In the genomic region with DNA sequence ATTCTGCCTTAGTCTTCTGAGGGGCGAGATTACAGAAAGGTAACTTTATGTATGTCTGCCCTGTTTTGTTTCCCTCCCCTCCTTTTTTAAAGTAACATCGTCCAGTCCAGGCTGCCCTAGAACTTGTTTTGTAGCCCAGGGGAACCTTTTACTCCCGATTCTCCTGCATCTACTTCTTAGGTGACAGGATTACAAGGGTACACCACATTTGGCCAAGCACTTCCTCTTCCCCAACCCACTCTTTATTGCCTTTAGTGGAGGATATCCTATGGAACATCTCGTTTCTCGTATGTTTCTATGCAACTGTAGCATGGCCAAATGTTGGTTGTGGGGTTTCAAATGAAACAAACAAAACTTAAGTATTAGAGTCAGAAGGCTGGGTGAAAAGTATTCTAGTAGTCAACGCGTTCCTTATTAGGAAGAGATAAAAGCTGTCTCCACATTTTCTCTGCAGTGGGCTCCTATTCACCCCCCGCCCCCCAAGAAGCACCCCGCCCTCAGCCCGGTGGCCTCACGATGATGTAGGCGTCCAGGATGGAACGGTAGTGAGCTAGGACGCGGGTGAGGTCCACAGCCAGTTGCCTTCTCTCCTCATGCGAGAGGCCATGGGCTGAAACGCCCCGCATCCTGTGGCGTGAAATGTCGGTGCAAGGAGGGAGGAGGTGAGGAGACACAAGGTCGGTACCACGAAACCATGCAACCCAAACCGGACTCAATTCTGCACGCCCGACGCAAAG, we compare ENCODE assay signal across 8 mouse cellular contexts. TPM values are rescaled to one million over a fixed set of nuclear protein-coding genes. Genes with fewer than 3 reads are reported as not detected.
DNase-seq lines count a peak whose midpoint lies in the region; ATAC-seq and TF ChIP-seq lines count a peak whose summit lies in the region.

No protein-coding gene starts in this region.

- H3K9ac ChIP-seq in lung, embryonic 15.5 days: peak overlapping the region; percentile 96
- peak overlapping the region; percentile 93 for H3K9ac ChIP-seq in embryonic facial prominence, embryonic 14.5 days (ENCODE audit: low read depth, low read length)
- peak overlapping the region; percentile 61 for H3K9ac ChIP-seq in limb, embryonic 11.5 days (ENCODE audit: low read length)

- H3K4me2 ChIP-seq in lung, embryonic 15.5 days: peak overlapping the region; percentile 68
- H3K4me2 ChIP-seq in embryonic facial prominence, embryonic 14.5 days (ENCODE audit: low read depth, low read length): peak overlapping the region; percentile 88
- peak overlapping the region; percentile 69 for H3K4me2 ChIP-seq in limb, embryonic 11.5 days (ENCODE audit: low read depth, severe bottlenecking)

- ATAC-seq in lung, embryonic 15.5 days (ENCODE audit: borderline replicate concordance, extremely low read depth, low FRiP score, low TSS enrichment): peak; percentile 50
- peak; percentile 10 for ATAC-seq in embryonic facial prominence, embryonic 14.5 days (ENCODE audit: low read depth)
- ATAC-seq in limb, embryonic 11.5 days (ENCODE audit: insufficient number of reproducible peaks, low FRiP score, low TSS enrichment, low read depth): peak; percentile 53

- no peaks in the 10 kb centered on the region for H3K9me3 ChIP-seq in lung, embryonic 15.5 days
- no peaks in the 10 kb centered on the region for H3K9me3 ChIP-seq in embryonic facial prominence, embryonic 14.5 days (ENCODE audit: control insufficient read depth, low read length)
- no peaks in the 10 kb centered on the region for H3K9me3 ChIP-seq in limb, embryonic 11.5 days (ENCODE audit: control insufficient read depth, low read length)

- H3K27me3 ChIP-seq in lung, embryonic 15.5 days: no peaks in the 10 kb centered on the region
- H3K27me3 ChIP-seq in embryonic facial prominence, embryonic 14.5 days (replicated peaks; ENCODE audit: control insufficient read depth, insufficient read depth, low read length): no peaks in the 10 kb centered on the region
- no peaks in the 10 kb centered on the region for H3K27me3 ChIP-seq in limb, embryonic 11.5 days (ENCODE audit: control insufficient read depth, insufficient read depth, low read length)

- DNase-seq in lung, postnatal 14 days: no peak
- DNase-seq in embryonic facial prominence, embryonic 14.5 days (ENCODE audit: low spot score): no peak
- DNase-seq in limb, embryonic 11.5 days (ENCODE audit: low spot score): no peak
- DNase-seq in adipocyte (ENCODE audit: low spot score): no peak
- DNase-seq in layer of hippocampus, postnatal 10 days (ENCODE audit: low spot score in 2 of 2): no peak
- DNase-seq in thymus, postnatal 10 days (ENCODE audit: low spot score in 2 of 2): no peak

- peaks cover 30% of the 10 kb centered on the region for H3K4me1 ChIP-seq in lung, embryonic 15.5 days
- peaks cover 11% of the 10 kb centered on the region; the same call in 1 of the 2 replicates for H3K4me1 ChIP-seq in embryonic facial prominence, embryonic 14.5 days (ENCODE audit: control insufficient read depth, insufficient read depth, low read length)
- peaks cover 8% of the 10 kb centered on the region; the same call in 1 of the 2 replicates for H3K4me1 ChIP-seq in limb, embryonic 11.5 days (ENCODE audit: control insufficient read depth, insufficient read depth, low read length)
- peaks cover 5% of the 10 kb centered on the region for H3K4me1 ChIP-seq in olfactory bulb, adult 2 months (ENCODE audit: control insufficient read depth, insufficient read depth, low read length)

- H3K36me3 ChIP-seq in lung, embryonic 15.5 days: peaks cover 53% of the 10 kb centered on the region
- peaks cover 56% of the 10 kb centered on the region for H3K36me3 ChIP-seq in embryonic facial prominence, embryonic 14.5 days (ENCODE audit: control insufficient read depth, insufficient read depth, low read length)
- peaks cover 22% of the 10 kb centered on the region for H3K36me3 ChIP-seq in limb, embryonic 11.5 days (ENCODE audit: control insufficient read depth, insufficient read depth, low read length)

- no peak for TF ChIP-seq CTCF in olfactory bulb, adult 2 months (IDR thresholded peaks at IDR 0.05; ENCODE audit: insufficient read depth, low read depth, low read length)

- H3K27ac ChIP-seq in lung, embryonic 15.5 days: peak overlapping the region; percentile 74
- peak overlapping the region; percentile 84 for H3K27ac ChIP-seq in embryonic facial prominence, embryonic 14.5 days (replicated peaks; ENCODE audit: low read depth, low read length)
- H3K27ac ChIP-seq in limb, embryonic 11.5 days (replicated peaks; ENCODE audit: low read depth, low read length): no peak overlapping the region
- H3K27ac ChIP-seq in olfactory bulb, adult 2 months (ENCODE audit: insufficient read depth, low read depth, low read length): peak overlapping the region; percentile 68; the same call in 1 of the 2 replicates

- H3K4me3 ChIP-seq in lung, embryonic 15.5 days: peak overlapping the region; percentile 93
- peak overlapping the region; percentile 92 for H3K4me3 ChIP-seq in embryonic facial prominence, embryonic 14.5 days (ENCODE audit: low read depth, low read length)
- peak overlapping the region; percentile 52 for H3K4me3 ChIP-seq in limb, embryonic 11.5 days (ENCODE audit: low read depth, low read length)
- H3K4me3 ChIP-seq in olfactory bulb, adult 2 months (ENCODE audit: insufficient read depth, low read depth, low read length): peak overlapping the region; percentile 81

- no peak for TF ChIP-seq POLR2A in olfactory bulb, adult 2 months (IDR thresholded peaks at IDR 0.05; ENCODE audit: insufficient read depth, low read depth, low read length)

- WGBS in lung, embryonic 15.5 days: 2% methylated on average over 26 of the region's 26 CpGs
- WGBS in embryonic facial prominence, embryonic 14.5 days: 5% methylated on average over 26 of the region's 26 CpGs
- WGBS in limb, embryonic 11.5 days: 6% methylated on average over 26 of the region's 26 CpGs
- WGBS in olfactory bulb, adult 2 months: 4% methylated on average over 26 of the region's 26 CpGs

RNA-seq across cellular contexts. Expression of gene Isg20l2, which starts 0.6 kb away (rescaled TPM):
- 60.1 and 63.0 TPM in 2 replicates for polyA plus RNA-seq in lung, embryonic 15.5 days (2015; fragmentation: Nextera tagmentation; extraction: Ambion mirVana)
- 20.9 and 22.9 TPM in 2 replicates for polyA plus RNA-seq in embryonic facial prominence, embryonic 14.5 days (2014; fragmentation: Nextera tagmentation; extraction: Ambion mirVana)
- polyA plus RNA-seq in limb, embryonic 11.5 days (2014; fragmentation: Nextera tagmentation; extraction: Ambion mirVana): 51.7 and 67.0 TPM in 2 replicates
- not detected in 2 replicates for polyA plus RNA-seq in olfactory bulb, adult 2 months (2012; ENCODE audit: insufficient read depth, insufficient read length, low replicate concordance, missing spikeins)
- total RNA-seq in layer of hippocampus, postnatal 10 days (2021): 10 to 100 TPM; 17.1 to 19.0 TPM

RNA-seq across cellular contexts. Expression of gene Rrnad1, which starts 1.0 kb away (rescaled TPM):
- polyA plus RNA-seq in lung, embryonic 15.5 days (2015; fragmentation: Nextera tagmentation; extraction: Ambion mirVana): 18.3 and 18.5 TPM in 2 replicates
- 12.8 and 13.3 TPM in 2 replicates for polyA plus RNA-seq in embryonic facial prominence, embryonic 14.5 days (2014; fragmentation: Nextera tagmentation; extraction: Ambion mirVana)
- polyA plus RNA-seq in limb, embryonic 11.5 days (2014; fragmentation: Nextera tagmentation; extraction: Ambion mirVana): 17.2 and 19.5 TPM in 2 replicates
- not detected in 2 replicates for polyA plus RNA-seq in olfactory bulb, adult 2 months (2012; ENCODE audit: insufficient read depth, insufficient read length, low replicate concordance, missing spikeins)
- total RNA-seq in layer of hippocampus, postnatal 10 days (2021): 10 to 100 TPM; 18.1 to 26.4 TPM

RNA-seq across cellular contexts. Expression of gene Mrpl24, which starts 10.2 kb away (rescaled TPM):
- polyA plus RNA-seq in lung, embryonic 15.5 days (2015; fragmentation: Nextera tagmentation; extraction: Ambion mirVana): 70.5 and 70.9 TPM in 2 replicates
- polyA plus RNA-seq in embryonic facial prominence, embryonic 14.5 days (2014; fragmentation: Nextera tagmentation; extraction: Ambion mirVana): 64.8 and 66.6 TPM in 2 replicates
- polyA plus RNA-seq in limb, embryonic 11.5 days (2014; fragmentation: Nextera tagmentation; extraction: Ambion mirVana): 76.2 and 76.8 TPM in 2 replicates
- not detected in 2 replicates for polyA plus RNA-seq in olfactory bulb, adult 2 months (2012; ENCODE audit: insufficient read depth, insufficient read length, low replicate concordance, missing spikeins)
- total RNA-seq in layer of hippocampus, postnatal 10 days (2021): 10 to 100 TPM; 49.4 to 55.6 TPM

RNA-seq across cellular contexts. Expression of gene Crabp2, which starts 19.0 kb away (rescaled TPM):
- polyA plus RNA-seq in lung, embryonic 15.5 days (2015; fragmentation: Nextera tagmentation; extraction: Ambion mirVana): 8.1 and 10.4 TPM in 2 replicates
- 145 and 175 TPM in 2 replicates for polyA plus RNA-seq in embryonic facial prominence, embryonic 14.5 days (2014; fragmentation: Nextera tagmentation; extraction: Ambion mirVana)
- polyA plus RNA-seq in limb, embryonic 11.5 days (2014; fragmentation: Nextera tagmentation; extraction: Ambion mirVana): 796 and 836 TPM in 2 replicates
- not detected in 2 replicates for polyA plus RNA-seq in olfactory bulb, adult 2 months (2012; ENCODE audit: insufficient read depth, insufficient read length, low replicate concordance, missing spikeins)
- total RNA-seq in layer of hippocampus, postnatal 10 days (2021): 1 to 10 TPM; 2.0 to 6.4 TPM

RNA-seq across cellular contexts. Expression of gene Hdgf, which starts 23.4 kb away (rescaled TPM):
- 258 and 260 TPM in 2 replicates for polyA plus RNA-seq in lung, embryonic 15.5 days (2015; fragmentation: Nextera tagmentation; extraction: Ambion mirVana)
- polyA plus RNA-seq in embryonic facial prominence, embryonic 14.5 days (2014; fragmentation: Nextera tagmentation; extraction: Ambion mirVana): 205 and 217 TPM in 2 replicates
- 305 and 311 TPM in 2 replicates for polyA plus RNA-seq in limb, embryonic 11.5 days (2014; fragmentation: Nextera tagmentation; extraction: Ambion mirVana)
- polyA plus RNA-seq in olfactory bulb, adult 2 months (2012; ENCODE audit: insufficient read depth, insufficient read length, low replicate concordance, missing spikeins): 549 TPM in 1 of 2 replicates, not detected in the other
- 100 to 1,000 TPM; 121 to 125 TPM for total RNA-seq in layer of hippocampus, postnatal 10 days (2021)
